Mouse (Mus musculus) liver, postnatal 0 days (tissue): ENCODE data around the gene Gpr83.

Source experiments
- CTCF ChIP-seq: sonication (generic); IDR thresholded peaks from 2 replicates; pipeline ENCODE4 v1.5.1; 2016; ENCODE audit warnings: antibody characterized with exemption, low read depth
- EP300 ChIP-seq: IDR thresholded peaks from 2 replicates; pipeline ENCODE4 v1.6.1; 2016; ENCODE audit warnings: antibody characterized with exemption, low read depth, mild to moderate bottlenecking

DNA sequence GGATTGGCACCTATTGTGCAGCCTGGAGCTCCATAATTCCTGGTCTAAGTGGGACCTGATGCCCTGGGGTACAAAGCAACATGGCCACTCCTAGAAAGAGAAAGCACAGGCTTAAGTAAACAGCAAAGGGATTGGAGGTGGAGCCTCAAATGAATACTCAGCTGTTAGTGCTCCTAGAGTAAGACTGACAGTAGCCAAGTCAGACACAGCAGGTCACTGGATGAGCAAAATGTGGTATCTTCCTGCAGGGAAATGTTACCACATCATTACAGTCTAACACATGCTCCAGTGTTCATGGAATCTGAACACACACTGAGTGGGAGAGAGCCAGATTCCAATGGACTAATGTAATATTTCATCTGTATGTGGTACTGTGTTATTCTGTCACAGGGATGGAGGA lies 38.6 kb upstream of the Gpr83 start:
- TF ChIP-seq CTCF, result no peak
- no peak for TF ChIP-seq EP300
